Mouse (Mus musculus) frontal cortex, postnatal 10 days (tissue): Measurements from ENCODE around the gene Tedc1.

ENCODE experiments used
- DNase-seq, 2 experiments: peaks; one replicate each; pipeline ENCODE4 v3.0.0; 2022; ENCODE audit warnings: low spot score in 2 of 2, mixed read lengths in 1 of 2

Gene Tedc1

DNA sequence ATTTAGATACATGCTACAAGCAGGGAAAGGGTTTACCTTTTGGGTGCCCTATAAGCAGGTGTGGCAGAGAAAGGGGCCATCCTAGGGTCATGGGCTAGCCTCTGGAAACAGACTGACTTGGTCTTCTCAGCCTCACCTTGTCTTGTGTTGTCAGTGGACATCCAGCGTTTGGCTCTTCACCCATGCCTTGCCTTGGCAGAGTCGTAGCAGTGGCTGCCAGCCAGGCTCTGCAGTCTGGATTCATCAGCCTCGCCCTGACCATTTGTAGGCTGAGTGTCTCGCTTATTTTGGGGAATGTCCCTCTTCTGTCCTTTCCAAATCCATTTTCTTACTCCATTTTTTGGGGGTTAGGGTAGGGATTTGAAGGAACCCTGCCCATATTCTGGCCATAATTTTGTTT lies 45.1 kb downstream of the Tedc1 start:
- no peak for DNase-seq

DNA sequence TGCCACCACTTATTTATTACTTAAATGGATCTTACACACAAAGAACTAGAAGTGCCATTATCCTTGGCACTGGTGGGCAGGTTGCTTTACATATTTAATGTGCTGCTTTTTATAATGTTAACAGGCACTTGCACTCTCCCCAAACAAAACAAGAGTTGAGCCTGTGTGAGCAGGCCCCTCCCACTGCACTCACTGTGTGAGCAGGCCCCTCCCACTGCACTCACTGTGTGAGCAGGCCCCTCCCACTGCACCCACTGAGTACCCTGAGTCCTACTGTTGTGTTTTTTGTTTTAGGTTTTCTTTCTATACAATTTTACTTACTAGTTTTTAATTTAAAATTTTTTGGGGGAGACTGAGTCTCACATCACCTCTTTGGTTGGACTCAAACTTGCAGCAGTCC lies 45.8 kb downstream of the Tedc1 start:
- peak in 1 of 2 experiments; percentile 32 for DNase-seq

DNA sequence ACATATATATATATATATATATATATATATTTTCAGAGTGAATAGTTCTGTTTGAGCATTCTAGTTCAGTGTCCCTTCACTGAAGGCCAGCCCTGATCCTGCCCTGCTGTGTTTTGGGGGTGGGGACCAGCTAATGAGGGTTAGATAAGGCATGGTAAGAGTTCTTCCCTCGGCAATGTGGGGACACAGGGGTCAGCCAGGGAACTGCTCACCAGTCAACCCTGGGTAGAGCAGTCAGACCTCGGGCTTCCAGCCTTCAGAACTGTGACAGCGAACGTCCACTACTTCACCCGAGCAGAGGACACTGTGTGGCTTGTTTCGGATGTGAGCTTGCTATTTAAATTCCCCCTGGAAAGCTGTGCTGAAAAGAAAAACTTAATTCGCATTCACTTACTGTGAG lies 47.3 kb downstream of the Tedc1 start:
- no peak for DNase-seq

DNA sequence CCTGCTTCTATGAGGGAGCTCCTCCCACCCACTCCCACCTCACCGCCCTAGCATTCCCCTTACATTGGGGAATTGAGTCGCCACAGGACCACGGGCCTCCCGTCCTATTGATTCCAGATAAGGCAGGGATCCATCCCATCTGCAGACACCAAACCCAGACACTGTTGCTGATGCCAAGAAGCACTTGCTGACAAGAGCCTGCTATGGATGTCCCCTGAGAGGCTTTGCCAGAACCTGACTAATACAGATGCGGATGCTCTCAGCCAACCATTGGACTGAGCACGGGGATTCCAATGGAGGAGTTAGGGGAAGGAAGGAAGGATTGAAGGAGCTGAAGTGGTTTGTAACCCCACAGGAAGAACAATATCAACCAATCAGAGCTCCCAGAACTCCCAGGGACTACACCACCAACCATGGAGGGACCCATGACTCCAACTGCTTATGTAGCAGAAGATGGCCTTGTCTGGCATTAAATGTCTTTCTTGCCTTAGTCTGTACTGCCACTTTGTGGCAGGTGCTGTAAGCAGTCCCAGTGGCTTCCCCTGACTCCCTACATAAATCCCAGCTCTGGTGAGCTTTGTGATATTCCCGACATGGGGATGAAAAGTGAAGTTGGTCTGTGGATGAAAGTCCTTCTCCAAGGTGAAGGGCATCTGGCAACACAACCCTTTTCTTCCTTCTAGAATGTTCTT lies 49.2 kb downstream of the Tedc1 start:
- no peak for DNase-seq

DNA sequence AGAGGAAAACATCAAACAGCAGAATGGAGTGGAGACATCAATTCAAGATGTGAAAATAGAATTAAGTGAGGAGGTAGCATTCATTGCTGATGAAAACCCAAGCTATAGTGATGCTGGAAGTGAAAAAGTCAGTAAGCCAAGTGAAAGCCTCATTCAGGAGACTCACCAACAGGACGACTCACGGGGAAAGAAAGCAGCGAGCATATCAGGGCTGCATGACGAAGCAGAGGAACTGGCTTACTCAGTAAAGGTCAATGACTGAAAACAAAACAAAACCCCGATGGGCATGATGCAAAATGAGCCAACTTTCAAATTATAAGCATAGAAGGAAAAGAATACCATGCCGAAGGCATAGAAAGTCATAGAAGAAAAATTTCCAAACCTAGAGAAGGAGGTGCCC lies 51.5 kb downstream of the Tedc1 start:
- no peak for DNase-seq

DNA sequence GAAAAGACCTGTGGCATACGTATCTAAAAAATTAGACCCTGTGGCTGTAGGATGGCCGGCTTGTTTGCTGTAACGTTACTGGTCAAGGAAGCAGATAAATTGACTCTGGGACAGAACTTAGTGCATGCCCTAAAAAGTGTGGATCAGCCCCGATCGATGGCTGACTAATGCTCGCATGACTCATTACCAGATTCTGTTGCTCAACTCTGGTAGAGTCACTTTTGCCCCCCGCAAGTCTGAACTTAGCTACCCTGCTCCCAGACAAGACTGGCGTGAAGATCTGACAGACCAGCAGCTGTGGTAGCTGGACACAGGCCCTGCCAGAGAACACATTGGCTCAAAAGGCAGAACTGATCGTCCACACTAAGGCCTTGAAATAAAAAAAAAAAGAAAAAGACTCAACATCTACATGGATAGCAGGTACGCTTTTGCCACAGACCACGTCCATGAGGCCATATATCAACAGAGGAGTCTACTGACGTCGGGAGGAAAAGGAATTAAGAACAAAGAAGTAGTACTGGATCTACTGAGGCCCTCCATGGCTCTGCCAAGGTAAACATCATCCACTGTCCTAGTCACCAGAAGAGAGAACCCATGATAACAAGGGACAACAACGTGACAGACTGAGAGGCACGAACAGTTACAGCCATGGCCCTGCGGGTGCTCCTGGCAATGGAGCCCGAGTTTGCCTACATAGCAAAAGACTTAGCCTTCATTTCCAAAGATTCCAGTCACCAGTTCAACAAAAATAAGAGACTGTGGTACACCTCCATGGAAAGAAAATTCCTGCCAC lies 54.6 kb downstream of the Tedc1 start:
- no peak for DNase-seq

DNA sequence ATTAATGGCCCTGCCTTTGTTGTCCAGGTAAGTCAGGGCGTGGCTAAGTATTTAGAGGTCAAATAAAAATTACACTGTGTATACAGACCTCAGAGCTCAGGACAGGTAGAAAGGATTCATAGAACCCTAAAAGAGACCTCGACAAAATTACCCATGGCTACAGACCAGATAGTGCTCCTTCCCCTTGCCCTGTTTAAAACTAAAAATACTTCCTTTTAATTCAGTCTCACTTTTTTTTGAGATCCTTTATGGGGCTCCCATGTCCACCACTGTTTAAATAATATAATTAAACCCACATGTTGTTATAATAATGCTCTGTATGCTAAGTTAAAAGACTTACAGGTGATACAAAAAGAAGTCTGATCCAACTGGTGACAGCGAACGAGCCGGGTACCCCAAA lies 55.6 kb downstream of the Tedc1 start:
- no peak for DNase-seq

DNA sequence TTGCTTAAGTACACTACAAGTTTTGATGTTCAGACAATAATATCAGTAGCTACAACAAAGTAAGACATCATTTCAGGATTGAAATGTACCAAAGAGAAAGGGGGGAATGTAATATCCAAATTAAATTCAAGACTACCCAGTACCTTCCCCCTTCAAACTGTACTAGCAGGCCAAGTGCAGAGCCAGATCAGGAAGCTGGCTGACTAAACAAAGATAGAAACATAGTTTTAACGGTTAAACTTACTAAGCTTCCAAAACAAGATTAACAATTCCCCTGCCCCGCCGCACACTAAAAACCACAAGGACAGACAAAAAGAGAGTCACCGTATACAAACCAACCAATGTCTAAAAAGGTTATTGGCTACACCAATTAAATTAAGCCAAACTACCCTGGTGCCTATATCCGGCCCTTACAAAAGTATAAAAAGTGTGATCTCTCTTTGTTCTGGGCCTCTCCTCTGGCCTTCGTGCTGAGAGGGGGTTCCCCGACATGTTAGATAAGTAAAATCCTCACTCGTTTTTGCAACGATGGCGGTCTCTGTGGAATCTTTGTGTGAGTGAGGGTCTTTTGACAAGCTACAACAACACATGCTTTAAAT lies 56.2 kb downstream of the Tedc1 start:
- no peak for DNase-seq

DNA sequence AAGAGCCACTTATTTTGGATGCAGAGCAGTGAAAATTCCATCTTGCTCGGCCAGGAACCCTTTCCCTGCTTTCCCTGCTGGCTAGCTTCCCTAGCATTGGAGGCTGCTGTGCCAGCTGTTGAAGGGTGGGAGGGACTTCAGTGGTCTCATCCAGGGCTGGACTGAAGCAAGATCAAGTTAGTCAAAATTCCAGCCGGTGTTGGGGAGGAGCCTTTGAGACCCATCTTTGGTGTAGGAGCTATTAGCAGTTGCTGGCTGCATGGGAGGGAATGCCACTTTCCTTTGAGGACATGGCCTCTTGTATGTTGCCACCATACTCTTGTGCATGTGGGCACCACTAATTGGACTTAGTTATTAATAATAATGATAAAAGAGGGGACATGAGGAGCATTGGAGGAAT lies 57.0 kb downstream of the Tedc1 start:
- DNase-seq: no peak

DNA sequence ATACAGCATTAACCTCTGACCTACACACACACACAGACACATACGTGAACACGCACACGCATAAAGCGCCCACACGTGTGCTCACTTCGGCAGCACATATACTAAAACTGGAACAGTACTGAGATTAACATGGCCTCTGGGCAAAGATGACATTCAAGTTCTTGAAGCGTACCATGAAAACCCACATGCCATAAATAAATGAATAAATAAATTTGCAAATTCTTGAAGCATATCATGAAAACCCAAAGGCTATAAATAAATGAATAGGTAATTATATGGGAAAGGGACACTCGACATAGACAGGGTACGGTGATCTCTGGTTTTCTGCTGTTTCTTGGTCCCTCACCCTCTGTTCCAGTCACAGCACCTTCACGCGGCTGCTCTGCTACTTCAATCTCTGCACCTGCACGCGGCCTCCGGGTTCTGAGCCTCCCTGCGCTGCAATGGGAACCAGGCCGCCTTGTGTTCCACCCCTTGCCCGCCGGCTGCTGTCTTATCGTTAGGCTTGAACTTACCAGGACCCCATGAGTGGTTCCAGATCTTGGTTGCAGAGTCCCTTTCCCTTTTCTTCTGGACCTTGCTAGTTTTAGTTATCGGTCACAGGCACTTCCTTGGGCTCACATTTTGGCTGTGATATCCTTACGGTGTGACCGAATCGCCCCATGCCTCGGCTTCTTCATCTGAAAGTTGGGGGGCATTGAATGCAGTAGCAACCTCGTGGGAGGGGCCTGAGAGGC lies 58.0 kb downstream of the Tedc1 start:
- no peak for DNase-seq

DNA sequence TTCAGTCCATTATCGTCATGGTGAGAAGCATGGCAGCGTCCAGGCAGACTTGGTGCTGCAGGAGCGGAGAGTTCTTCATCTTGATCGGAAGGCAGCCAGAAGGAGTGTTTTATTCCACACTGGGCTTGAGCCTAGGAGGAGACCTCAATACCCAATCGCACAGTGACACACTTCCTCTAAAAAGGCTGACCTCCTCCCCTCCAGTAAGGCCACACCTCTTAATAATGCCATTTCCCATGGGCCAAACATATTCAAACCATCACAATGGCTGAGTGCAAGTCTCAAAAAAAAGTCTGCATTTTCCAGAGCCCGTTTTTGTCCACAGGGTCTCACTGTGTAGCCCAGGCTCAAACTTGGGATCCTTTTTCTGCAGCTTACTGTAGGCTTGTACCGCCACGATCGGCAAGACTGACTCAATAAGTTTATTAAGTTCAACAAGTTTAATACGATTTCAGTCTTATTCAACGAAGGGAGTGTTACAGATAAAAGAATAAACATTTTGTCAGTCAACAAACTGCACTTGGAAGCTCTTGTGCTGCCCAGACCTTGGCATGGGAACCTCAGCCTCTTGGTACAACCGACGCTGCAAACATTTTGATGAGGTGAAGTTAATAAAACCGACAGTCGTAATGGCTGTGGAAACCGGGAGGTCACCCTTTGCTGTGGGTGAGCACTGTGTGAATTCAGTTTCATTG lies 58.9 kb downstream of the Tedc1 start:
- DNase-seq: no peak
